Mouse (Mus musculus): ENCODE measurements around the gene Tnni3. TPM values are rescaled to one million over a fixed set of nuclear protein-coding genes. Genes with fewer than 3 reads are reported as not detected.
A peak's percentile ranks its signal among the peaks of the same experiment; 100 is the strongest.
"Not testable (repeated sequence)": the region's sequence is repeated elsewhere in the genome, so short reads cannot be mapped to it uniquely, and the experiment has no call there.

Tnni3 gene
- 1 to 10 TPM; 1.0 to 1.2 TPM for total RNA-seq (2021)

- intact Hi-C loops (cut with DNase I) = loop anchor here (2.0 kb wide), 2 partner anchors 46 to 94 kb away; no protein-coding TSS in a partner anchor
- DNase-seq (ENCODE audit: low spot score in 2 of 2) = peak; percentile 31 to 56
Measured at GRCm38 (mm10) chr7:4524212-4524922, at the start of gene Tnni3. Tnni3 (minus strand) TSS chr7:4524229.

GRCm38 (mm10) chr7:4572361-4572760, 48.3 kb upstream of the Tnni3 start:
- intact Hi-C loops (cut with DNase I); DNase-seq (ENCODE audit: low spot score in 2 of 2): not testable (repeated sequence)

- intact Hi-C loops (cut with DNase I) = no loop called here
- DNase-seq (ENCODE audit: low spot score in 2 of 2) = no peak
Measured at GRCm38 (mm10) chr7:4562660-4563059, 38.6 kb upstream of the Tnni3 start.

- intact Hi-C loops (cut with DNase I) = loop anchor here (2.0 to 5.0 kb wide), 2 partner anchors 65 to 250 kb away; no protein-coding TSS in a partner anchor
- DNase-seq (ENCODE audit: low spot score in 2 of 2) = no peak
Measured at GRCm38 (mm10) chr7:4557167-4557560, 33.1 kb upstream of the Tnni3 start.

GRCm38 (mm10) chr7:4556256-4557166, 32.5 kb upstream of the Tnni3 start:
- intact Hi-C loops (cut with DNase I) = loop anchor here (2.0 to 5.0 kb wide), 2 partner anchors 66 to 250 kb away; no protein-coding TSS in a partner anchor
- DNase-seq (ENCODE audit: low spot score in 2 of 2) = peak; percentile 83 to 91

- peak; percentile 74 to 79 for DNase-seq (ENCODE audit: low spot score in 2 of 2)
- intact Hi-C loops (cut with DNase I) = loop anchor here (5.0 kb wide), 1 partner anchor 265 kb away; the partner anchor contains the start of gene Ube2s
Measured at GRCm38 (mm10) chr7:4547221-4547641, 23.2 kb upstream of the Tnni3 start, which contains the start of gene Syt5. Syt5 (minus strand) TSS chr7:4547541.

GRCm38 (mm10) chr7:4546591-4547131, 22.6 kb upstream of the Tnni3 start:
- intact Hi-C loops (cut with DNase I) = loop anchor here (5.0 kb wide), 1 partner anchor 266 kb away; the partner anchor contains the start of gene Ube2s
- DNase-seq (ENCODE audit: low spot score in 2 of 2) = peak; percentile 97 to 98

GRCm38 (mm10) chr7:4546050-4546449, 22.0 kb upstream of the Tnni3 start:
- intact Hi-C loops (cut with DNase I) = loop anchor here (5.0 kb wide), 1 partner anchor 266 kb away; the partner anchor contains the start of gene Ube2s
- peak; percentile 18 to 33 for DNase-seq (ENCODE audit: low spot score in 2 of 2)

GRCm38 (mm10) chr7:4542013-4542412, 18.0 kb upstream of the Tnni3 start:
- no peak for DNase-seq (ENCODE audit: low spot score in 2 of 2)
- intact Hi-C loops (cut with DNase I) = no loop called here

GRCm38 (mm10) chr7:4541344-4541743, 17.3 kb upstream of the Tnni3 start:
- intact Hi-C loops (cut with DNase I) = no loop called here
- no peak for DNase-seq (ENCODE audit: low spot score in 2 of 2)

- no peak for DNase-seq (ENCODE audit: low spot score in 2 of 2)
- intact Hi-C loops (cut with DNase I) = no loop called here
Measured at GRCm38 (mm10) chr7:4539019-4539418, 15.0 kb upstream of the Tnni3 start.

- no peak for DNase-seq (ENCODE audit: low spot score in 2 of 2)
- intact Hi-C loops (cut with DNase I) = no loop called here
Measured at GRCm38 (mm10) chr7:4537181-4537580, 13.2 kb upstream of the Tnni3 start.

- no peak for DNase-seq (ENCODE audit: low spot score in 2 of 2)
- intact Hi-C loops (cut with DNase I) = no loop called here
Measured at GRCm38 (mm10) chr7:4536369-4536768, 12.3 kb upstream of the Tnni3 start.

- DNase-seq (ENCODE audit: low spot score in 2 of 2) = no peak
- intact Hi-C loops (cut with DNase I) = no loop called here
Measured at GRCm38 (mm10) chr7:4532005-4532729, 8.1 kb upstream of the Tnni3 start, which contains the start of gene Dnaaf3. Dnaaf3 (minus strand) TSS chr7:4532453.

GRCm38 (mm10) chr7:4530166-4530565, 6.1 kb upstream of the Tnni3 start:
- DNase-seq (ENCODE audit: low spot score in 2 of 2); intact Hi-C loops (cut with DNase I): not testable (repeated sequence)

GRCm38 (mm10) chr7:4527302-4527689, 3.3 kb upstream of the Tnni3 start:
- DNase-seq (ENCODE audit: low spot score in 2 of 2) = no peak
- intact Hi-C loops (cut with DNase I) = loop anchor here (2.0 kb wide), 1 partner anchor 16 kb away; no protein-coding TSS in a partner anchor

- intact Hi-C loops (cut with DNase I) = loop anchor here (2.0 kb wide), 1 partner anchor 16 kb away; no protein-coding TSS in a partner anchor
- DNase-seq (ENCODE audit: low spot score in 2 of 2) = peak; percentile 69 to 78
Measured at GRCm38 (mm10) chr7:4526341-4527301, 2.6 kb upstream of the Tnni3 start.
